Mouse (Mus musculus) monocyte, adult 5-6 weeks (primary cell): ENCODE measurements around the gene Zmym5. TPM values are rescaled to one million over a fixed set of nuclear protein-coding genes. Genes with fewer than 3 reads are reported as not detected.
A peak's percentile ranks its signal among the peaks of the same experiment; 100 is the strongest.
"Not testable (repeated sequence)": the region's sequence is repeated elsewhere in the genome, so short reads cannot be mapped to it uniquely, and the experiment has no call there.

Source experiments
- ATAC-seq: fragments of 153-309, 156-312 bp; replicated peaks from 2 replicates; pipeline ENCODE4 v1.8.0; 2017; ENCODE audit warnings: mild to moderate bottlenecking; ENCODE audit not compliant: low TSS enrichment, insufficient number of reproducible peaks, severe bottlenecking, poor library complexity, low FRiP score
- total RNA-seq: library from RNA; stranded (forward); fragments of 200-1000, 200-491, 200-594 nt; gene quantifications from 3 replicates; pipeline ENCODE4 v1.2.3, GENCODE M21; 2017

Zmym5 gene
- total RNA-seq, result 36.4 to 50.8 TPM (median 44.7 TPM) in 3 replicates

DNA sequence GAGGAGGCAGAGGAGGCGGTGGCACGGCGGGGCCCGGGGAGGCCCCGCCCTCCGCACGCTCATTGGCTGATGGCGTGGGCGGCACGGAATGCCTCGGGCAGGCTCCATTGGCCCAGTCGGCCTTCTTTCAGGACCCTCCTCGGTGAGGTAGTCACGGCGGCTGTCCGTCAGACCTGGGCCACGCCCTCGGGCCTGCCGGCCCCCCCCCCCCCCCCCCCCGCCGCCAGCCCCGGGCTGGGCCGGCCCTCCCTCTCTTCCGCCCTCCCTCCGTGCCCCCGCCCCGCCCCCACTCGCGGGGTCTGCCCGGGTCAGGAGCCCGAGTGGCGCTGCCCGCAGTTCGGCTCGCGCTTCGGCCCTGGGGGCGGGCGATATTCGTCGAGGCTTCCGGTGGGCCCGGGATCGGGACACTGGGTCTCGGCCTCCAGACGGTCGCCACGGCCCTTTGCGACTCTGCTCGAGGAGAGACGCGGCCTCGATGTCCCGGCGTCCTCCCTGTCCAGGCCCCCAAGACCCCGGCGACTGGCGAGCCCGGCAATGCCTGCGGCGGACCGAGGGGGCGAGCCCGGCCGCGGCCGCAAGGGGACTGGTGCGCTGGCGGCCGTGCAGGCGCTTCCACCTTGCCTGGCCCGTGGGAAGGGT is at the start of gene Zmym5:
Gene Zmym5, minus strand, starts transcription at position 16 of the 639 bp plus-strand sequence.
- ATAC-seq, result peak; percentile 95

DNA sequence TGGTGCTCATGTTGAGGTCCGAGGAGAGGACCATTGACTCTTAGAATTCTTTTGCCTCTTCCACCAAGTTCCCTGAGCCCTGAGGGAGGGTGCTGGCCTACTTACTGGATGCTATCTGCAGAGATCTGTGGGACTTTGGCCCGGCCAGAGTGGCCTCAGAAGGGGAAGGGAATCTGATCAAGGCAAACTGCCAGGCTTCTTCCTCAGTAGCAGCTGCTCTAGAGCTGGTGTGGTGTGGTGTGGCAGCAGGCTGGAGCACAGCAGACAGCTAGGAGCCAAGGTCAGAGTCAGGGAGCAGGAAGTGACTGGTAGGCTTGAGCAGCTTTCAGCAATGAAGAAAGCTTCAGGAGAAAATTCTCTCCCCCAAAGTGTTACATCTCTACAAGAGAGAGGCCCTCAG is 38.2 kb upstream of the Zmym5 start:
- ATAC-seq, result no peak

DNA sequence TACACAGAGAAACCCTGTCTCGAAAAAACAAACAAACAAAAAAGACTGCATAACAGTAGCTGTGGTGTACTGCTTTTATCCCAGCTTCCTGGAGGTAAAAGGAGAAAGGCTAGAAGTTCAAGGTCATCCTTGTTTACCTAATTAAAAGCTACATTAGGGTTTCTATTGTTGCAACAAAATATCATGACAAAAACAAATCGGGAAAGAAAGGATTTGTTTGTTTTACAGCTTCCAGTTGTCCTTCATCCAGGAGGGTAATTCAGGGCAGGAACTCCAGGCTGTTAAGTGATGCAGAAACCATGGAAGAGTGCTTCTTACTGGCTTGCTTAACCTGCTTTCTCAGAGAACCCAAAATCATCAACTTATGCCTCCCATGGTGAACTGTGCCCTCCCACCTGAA is 36.8 kb upstream of the Zmym5 start:
- ATAC-seq, result no peak

DNA sequence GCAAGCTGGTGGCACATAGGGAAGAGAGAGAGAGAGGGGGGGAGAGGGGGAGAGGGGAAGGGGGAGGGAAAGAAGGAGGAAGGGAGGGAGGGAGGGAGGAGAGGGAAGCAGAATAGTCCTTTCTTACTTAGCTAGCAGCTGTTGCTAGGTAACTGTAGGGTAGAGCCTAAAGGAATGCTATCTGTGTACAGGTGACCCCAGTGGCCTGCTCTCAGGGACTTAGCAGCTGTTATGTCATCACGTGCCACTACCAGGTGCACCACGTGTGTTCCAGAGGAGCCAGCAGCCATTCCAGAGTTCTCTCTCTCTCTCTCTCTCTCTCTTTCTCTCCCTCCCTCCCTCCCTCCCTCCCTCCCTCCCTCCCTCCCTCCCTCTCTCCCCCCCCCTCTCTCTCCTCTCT is 33.0 kb upstream of the Zmym5 start:
- ATAC-seq, result no peak

DNA sequence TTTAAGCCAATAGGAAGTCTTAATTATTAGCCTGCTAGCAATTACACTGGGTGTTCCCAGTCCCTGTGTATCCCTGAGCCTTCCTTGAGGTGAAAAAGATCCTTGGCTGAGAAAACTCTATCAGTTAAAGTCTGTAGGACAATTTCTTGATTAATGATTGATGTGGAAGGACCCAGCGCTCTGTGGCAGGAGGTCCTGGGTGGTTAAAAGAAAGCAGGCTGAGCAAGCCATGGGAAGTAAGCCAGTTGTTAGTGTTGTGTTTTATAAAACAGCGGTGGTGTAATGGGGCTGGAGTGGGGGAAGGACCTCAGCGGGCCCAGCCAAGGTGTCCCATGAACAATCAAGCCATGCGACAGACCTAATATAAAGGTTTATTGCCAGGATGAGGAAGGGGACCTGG is 32.5 kb upstream of the Zmym5 start:
- ATAC-seq, result no peak

DNA sequence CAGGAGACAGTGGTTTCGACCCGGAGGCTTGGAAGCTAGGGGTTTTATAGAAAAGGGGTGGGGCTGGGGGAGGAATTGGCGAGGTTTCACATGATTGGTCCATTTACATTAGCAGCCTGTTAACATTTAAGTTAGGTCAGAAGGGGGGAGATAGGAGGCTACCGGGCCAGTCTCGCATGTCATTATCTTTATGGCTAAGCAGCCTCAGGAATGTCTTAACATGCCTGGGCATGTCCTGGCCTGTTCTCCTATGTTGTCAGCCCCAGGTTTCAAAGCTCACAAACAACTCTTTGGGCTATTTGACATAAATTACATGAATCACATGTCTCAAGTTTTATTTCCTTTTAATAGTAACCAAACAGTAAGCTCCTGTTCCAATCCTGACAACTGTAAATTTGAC is 23.1 kb upstream of the Zmym5 start:
- not testable (repeated sequence) for ATAC-seq

DNA sequence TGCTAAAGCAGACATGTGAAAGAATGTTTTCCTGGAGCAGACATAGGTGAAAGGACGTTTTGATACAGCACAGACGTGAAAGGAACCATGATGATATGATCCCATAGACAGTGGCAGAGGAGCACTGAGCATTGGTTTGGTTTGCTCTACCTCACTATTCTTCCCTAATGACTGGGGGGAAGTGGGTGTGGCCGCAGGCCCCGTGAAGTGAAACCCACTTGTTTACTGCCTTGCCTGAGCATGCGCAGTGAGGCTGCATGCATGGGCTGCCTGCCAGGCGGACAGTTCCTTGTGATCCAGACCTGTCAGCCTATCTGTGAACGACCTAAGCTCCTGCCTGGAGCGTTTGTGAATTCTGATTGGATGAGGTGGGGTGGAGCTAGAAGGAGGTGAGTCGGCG is 21.7 kb upstream of the Zmym5 start:
- ATAC-seq, result not testable (repeated sequence)

- no peak for ATAC-seq
Observed at GRCm38 (mm10) chr14:56832563-56833113, 21.1 kb upstream of the Zmym5 start.

- ATAC-seq, result no peak
Observed at GRCm38 (mm10) chr14:56832147-56832546, 20.6 kb upstream of the Zmym5 start.

DNA sequence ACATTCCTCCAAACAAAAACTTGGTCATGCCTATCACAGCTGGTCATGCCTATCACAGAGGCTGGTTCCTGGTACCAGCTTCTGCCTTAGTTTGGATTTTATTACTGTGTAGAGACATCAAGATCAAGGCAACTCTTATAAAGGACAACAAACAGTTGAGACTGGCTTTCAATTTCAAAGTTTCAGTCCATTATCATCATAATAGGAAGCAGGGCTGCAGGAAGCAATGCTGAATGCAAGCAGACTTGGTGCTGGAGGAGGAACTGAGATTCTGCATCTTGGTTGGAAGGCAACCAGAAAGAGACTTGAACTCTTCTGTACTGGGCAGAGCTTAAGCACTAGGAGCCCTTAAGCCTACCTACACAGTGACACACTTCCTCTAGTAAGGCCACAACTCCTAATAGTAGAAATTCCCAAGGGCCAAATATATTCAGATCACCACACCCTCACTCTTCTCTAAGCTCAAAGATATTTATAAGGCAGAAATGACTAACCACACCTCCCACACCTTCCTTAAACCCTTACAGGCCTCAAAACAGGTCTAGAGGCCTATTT is 19.1 kb upstream of the Zmym5 start:
- no peak for ATAC-seq

- ATAC-seq, result no peak
Observed at GRCm38 (mm10) chr14:56824562-56824961, 13.0 kb upstream of the Zmym5 start.

DNA sequence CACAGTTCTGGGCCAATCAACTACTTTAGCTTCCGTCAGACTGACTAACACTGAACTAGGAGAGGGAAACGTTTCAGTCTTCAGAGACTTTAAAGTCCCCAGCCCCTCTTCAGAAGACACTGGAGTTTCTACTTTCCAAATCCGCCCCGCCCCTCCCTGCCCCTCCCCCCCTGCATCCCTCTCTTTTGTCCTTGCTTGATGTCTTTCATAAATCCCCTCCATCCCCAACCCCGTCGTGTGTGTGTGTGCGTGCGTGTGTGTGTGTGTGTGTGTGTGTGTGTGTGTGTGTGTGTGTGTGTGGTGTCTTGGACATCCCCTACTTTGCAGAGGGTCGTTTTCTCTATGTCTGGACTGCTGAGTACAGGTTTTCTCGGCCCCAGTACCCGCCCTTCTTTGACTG is 6.1 kb upstream of the Zmym5 start:
- ATAC-seq, result no peak

DNA sequence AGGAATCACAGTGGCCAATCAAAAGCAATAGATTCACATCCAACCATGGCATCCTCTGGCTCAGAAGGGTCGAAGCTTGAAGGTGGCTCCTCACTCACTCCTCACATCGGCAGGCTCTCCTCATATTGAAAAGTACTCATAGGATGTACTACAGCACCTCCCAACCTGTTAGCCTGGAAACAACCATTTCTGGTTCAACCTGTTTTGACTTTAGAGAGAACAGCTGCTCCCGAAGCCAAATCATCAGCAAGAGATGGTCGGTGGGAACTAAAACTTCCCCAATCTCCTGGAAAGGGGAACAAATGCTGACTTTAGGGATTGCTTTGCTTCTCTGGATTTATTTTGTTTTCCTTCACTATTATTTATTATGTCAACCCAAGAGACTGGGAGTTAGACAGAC is 5.6 kb upstream of the Zmym5 start:
- no peak for ATAC-seq

DNA sequence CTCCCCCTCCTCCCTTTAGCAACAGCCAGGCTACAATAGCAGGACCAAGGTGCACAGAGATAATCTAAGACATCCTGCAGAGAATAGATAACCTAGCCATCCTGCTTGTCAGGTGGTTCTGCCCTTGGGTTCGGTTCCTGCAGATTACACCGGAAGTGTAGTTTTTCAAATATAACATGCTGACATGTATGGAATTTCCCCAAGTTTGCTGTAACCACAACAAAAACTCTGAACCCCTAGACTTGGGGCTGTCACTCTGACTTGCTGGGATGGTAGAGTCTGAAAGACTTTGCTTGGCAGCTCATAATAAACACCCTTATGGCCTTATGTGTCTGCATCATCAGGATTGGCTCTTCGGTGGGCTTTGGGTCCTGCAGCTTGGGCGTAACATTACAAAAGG is 5.0 kb upstream of the Zmym5 start:
- ATAC-seq, result no peak

DNA sequence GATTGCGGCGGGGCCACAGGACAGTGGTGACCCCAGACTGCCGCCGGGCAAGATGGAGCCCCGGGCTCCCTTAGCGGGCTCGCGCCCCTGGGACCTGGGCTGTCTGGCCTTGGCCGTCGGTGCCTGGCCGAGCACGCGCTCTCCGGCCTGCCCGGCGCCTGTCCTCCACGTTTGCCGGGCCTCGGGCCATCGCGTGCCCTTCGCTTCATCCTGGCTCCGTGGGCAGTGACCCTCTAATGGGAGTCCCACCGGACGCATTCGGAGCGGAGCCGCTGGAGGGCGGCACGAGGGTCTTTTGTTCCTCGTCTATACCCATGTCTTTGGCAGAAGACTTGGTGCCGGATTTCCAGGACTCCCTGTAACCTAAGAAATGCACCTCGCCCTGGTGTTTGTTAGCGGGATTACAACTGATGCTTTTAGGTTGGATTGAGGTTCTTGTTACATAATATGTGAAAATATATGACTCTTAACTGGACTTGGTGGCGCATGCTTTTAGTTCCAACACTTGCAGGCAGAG is 1.1 kb upstream of the Zmym5 start:
- ATAC-seq, result peak; percentile 49

DNA sequence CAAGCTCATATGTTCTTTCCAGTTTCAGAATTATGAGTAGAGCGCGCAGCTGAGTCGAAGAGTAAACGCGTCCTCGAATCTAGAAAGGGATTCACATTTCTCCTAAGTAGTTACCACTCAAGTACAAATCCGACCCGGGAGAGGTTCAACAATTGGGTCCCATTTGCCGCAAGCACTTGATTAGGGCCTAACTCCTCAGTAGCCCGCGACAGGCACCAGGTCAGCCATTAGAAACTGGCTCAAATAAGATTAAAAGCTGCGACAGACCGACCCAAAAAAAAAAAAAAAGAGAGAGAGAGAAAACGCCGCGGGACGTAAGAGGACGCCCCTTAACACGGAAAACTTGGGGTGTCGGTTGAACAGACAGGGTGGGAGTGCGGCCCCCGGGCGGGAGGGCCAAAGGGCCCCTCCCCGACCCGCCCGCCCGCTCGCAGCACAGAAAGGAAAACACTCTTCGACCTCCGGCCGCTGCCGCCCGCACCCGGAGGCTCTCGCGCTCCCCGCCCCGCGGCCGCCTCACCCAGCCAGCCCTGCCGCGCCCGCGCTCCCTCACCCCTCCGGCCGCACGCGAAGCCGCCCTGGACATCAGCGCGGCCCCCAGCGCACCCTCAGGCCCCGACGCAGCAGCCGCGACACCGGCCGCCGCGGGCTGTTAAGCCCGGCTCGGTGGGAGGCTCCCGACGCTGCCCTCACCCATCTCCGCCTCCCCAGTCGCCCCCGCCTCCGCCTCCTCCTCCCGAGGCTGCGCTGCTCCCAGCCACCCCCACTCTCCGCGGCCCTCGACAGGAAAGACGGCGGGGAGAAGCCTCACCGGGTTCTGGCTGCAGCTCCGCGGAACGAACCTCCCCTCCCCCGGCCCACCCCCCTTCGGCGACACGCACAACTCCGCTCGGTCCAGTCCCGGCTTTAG is 480 bp downstream of the Zmym5 start:
- ATAC-seq, result not testable (repeated sequence)

DNA sequence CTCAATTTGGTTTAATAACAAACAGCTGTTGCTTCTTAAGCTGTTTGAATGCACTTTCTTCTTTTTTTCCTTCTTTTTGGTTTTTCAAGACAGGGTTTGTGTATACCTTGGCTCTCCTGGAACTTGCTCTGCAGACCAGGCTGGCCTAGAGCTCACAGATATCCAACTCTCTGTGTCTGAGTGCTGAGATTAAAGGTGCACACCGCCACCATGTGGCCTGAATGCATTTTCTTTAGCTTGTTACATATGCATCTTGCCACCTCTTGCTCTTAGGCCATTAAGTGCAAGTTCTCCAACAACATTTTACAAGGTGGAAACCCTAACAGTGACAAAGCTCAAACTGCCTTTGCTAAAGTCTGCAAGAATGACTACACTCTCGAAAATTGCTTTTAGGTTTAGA is 18.3 kb downstream of the Zmym5 start:
- ATAC-seq, result no peak

GRCm38 (mm10) chr14:56784575-56784974 is 26.9 kb downstream of the Zmym5 start:
- no peak for ATAC-seq

DNA sequence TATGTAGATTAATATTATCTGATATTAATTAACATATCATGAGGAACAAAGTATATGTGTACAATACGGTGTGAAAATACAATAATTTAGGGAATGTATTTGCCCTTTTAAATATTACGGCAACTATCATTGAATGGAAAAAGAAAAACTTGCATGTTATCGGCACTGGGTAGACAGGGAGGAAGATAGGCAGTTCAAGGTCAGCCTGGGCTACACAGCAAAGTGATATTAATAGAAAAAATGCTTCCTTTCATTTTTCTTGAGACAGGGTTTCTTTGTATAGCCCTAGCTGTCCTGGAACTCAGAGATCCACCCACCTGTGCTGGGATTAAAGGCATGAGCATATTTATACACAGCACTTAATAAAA is 32.6 kb downstream of the Zmym5 start:
- ATAC-seq, result no peak
